Mouse (Mus musculus): Measurements from ENCODE around the gene Npas1. TPM values are rescaled to one million over a fixed set of nuclear protein-coding genes. Genes with fewer than 3 reads are reported as not detected.

The Npas1 gene
- total RNA-seq (2021) (not detected), polyA plus RNA-seq (2012; rRNA removed) (not detected in 2 replicates)
- long read RNA-seq, result 0 reads

DNA sequence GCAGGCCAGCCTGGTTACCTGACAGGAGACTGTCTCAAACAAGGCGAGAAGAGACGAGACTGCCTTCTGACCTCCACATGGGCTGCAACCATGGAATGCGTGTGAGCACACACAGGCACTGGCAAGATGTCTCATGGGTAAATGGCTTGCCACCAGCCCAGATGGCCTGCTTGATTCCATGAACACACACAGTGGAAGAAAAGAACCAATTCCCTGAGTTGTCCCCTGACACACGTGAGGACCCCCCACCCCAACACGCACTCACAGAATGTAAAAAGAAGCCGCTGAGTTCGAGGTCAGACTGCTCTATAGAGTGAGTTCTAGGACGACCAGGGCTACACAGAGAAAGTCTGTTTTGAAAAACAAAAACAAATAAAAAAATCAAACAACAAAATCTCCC, at the start of gene Npas1:
Gene Npas1, minus strand, starts transcription at position 101 of the 400 bp plus-strand sequence.
- DNase-seq, result no peak

DNA sequence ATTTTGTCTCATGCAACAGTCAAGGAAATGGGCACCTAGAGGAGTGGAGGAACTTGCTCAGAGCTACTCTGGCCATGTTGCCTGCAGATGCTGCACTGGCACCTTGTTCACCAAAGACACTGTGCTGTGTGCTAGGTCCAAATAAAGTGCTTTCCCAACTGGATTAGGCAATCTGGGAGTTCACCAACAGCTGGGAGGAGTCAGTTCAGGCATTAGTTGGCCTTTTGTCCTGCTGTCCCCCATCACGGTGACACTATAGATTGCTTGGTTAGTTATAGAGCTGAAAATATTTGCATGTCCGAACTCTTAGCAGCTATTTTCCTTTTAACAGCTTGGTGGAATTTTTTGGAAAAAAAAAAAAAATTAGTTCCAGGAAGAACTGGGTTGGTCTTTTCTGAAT, 48.5 kb upstream of the Npas1 start:
- DNase-seq, result peak; percentile 19

- DNase-seq, result no peak
Measured at GRCm38 (mm10) chr7:16525448-16525847, 47.9 kb upstream of the Npas1 start.

DNA sequence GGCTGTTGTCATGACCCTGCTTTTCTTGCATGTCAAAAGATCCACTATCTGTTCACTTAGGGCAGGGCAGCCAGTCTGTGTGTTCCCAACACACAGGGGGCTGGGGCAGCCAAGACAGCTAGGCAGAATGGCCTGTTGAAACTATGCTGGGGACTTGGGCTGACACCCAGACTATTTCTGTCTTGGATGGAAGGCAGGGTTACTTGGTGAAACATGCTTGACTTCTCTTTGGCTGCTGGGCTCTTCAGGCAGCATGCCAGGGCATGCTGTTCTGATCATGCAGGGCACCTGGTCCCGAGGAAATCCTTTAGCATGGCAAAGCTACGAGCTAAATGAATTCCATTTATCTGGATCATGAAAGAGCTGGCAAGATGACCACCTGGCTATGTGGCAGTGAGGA, 46.8 kb upstream of the Npas1 start:
- DNase-seq, result no peak

GRCm38 (mm10) chr7:16519310-16519709, 41.8 kb upstream of the Npas1 start:
- no peak for DNase-seq

GRCm38 (mm10) chr7:16517198-16517597, 39.7 kb upstream of the Npas1 start:
- no peak for DNase-seq

DNA sequence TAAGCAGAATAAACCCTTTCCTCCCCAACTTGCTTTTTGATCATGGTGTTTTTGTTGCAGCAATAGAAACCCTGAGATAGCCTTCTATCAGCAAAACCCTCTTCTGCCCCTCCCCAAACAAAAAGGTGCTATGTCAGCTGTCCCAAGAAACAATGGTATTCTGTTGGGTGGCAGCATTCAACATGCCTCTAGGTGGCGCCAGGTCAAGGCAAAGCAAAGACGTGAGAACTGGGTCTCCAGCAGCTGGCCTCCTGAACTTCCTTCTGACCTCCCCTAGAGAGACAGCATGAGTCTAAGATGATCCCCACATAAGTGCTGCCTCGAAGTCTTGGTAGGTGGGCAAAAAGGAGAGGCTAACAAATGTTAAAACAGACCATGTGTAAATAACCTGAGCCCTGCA, 29.8 kb upstream of the Npas1 start:
- DNase-seq, result peak; percentile 64

GRCm38 (mm10) chr7:16505226-16505593, 27.7 kb upstream of the Npas1 start:
- no peak for DNase-seq

GRCm38 (mm10) chr7:16504573-16505225, 27.2 kb upstream of the Npas1 start:
- DNase-seq, result peak; percentile 65

DNA sequence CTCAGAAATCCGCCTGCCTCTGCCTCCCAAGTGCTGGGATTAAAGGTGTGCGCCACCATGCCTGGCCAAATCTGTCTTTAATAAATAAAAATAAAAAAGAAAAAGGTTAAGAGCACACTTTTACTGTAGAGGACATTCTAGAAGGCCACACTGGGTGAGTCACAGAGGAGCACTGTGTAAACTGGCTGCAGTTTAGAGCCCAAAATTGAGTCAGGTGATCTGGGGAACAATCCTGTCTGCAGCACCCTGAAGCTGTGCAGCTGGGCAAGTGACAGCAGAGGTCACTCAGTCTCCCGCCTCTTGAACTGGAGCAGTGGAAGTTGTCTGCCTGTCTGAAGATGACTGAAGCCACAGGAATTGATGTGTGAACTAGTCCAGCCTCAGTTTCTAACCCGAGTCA, 24.0 kb upstream of the Npas1 start:
- DNase-seq, result peak; percentile 67

- DNase-seq, result no peak
Measured at GRCm38 (mm10) chr7:16499671-16500104, 22.2 kb upstream of the Npas1 start.

- no peak for DNase-seq
Measured at GRCm38 (mm10) chr7:16496260-16496659, 18.7 kb upstream of the Npas1 start.

DNA sequence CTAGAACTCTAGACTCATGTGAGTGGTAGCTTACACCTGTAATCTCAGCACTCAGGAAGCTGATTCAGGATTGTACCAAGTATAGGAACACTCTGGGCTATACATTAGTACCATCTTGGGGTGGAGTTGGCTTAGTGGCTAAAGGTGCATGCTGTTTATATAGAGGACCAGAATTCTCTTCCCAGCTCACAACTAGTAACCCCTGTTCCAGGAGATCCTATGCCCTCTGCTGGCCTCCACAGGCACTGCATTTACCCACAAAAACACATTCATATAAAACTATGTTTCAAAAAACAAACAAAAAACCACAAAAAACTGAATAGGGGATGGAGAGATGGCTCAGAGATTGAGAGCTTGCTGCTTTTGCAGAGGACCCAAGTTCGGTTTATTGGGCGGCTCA, 15.8 kb upstream of the Npas1 start:
- peak; percentile 32 for DNase-seq

DNA sequence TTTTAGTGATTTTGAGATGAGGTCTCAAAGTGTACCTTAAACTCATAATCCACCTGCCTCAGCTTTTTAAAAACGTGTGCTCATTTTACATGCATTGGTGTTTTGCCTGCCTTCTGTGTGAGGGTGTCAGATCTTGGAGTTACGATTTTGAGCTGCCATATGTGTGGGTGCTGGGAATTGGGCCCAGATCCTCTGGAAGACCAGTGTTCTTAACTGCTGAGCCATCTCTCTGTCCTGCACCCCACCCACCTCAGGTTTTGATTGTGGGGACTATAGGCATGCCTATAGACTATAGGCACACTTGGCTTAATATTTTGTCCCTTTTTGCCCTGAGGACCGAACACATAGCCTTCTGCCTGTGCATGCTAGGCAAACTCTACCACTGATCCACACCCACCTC, 14.7 kb upstream of the Npas1 start:
- DNase-seq, result no peak

- peak; percentile 60 for DNase-seq
Measured at GRCm38 (mm10) chr7:16491759-16492158, 14.2 kb upstream of the Npas1 start.

DNA sequence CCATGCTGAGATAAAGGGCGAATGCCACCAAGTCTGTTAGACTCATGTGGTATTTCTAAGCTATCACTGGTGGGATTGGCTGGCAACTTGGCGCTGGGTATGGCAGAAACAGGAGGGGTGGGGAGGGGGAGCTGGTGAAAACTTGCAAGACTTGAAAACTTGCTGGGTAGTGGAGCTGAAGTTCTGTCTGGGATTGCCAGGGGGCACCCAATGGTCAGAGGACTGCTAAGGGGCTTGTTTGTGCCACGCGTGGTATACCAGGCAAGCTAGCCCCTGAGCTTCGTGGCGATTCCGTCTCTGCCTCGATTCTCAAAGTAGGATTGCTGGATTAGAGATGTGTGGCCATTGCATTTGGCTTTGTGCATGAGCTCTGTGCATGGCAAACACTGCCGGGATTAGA, 12.4 kb upstream of the Npas1 start:
- peak; percentile 29 for DNase-seq

- DNase-seq, result no peak
Measured at GRCm38 (mm10) chr7:16488816-16489215, 11.3 kb upstream of the Npas1 start.

GRCm38 (mm10) chr7:16476600-16476989, 933 bp downstream of the Npas1 start:
- DNase-seq, result peak; percentile 24

DNA sequence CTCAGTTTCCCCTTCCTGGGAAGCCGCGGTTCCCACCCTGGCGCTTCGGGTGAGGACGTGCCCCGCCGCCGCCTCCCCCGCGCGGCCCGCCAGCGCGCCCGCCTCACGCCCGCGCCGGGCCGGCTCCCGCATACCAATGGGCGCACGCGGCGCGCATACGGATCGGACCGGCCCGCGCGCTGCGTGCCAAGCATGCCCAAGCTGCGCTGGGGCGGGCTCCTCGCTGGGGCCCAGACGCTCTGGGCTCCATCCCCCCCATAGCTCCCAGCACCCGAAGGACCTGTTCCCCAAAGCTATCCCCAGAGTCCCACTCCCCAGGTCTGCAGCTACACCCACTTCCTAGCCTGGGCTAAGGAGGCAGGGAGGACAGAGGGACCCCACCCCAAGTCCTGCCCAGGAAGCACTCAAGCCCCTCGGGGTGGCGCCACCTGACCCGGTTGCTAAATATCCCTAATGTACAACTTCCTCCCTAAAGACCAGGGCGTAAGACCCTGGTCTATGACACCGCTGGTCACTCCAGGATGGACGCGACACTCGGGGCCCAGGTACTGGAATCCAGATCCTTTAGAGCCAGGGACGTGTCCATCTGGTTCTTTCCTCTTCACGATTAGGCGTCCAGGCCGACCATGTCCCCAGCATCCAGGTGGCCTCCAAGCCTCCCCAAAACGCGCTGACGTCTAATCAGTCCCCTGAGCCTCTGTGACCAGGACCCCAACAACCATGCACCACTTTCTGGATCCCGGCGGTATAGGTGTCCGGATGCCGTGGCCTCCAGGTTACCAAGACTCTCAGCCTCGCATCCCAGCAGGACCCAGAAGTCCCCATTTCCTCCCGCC, 1.5 kb downstream of the Npas1 start:
- DNase-seq, result no peak

DNA sequence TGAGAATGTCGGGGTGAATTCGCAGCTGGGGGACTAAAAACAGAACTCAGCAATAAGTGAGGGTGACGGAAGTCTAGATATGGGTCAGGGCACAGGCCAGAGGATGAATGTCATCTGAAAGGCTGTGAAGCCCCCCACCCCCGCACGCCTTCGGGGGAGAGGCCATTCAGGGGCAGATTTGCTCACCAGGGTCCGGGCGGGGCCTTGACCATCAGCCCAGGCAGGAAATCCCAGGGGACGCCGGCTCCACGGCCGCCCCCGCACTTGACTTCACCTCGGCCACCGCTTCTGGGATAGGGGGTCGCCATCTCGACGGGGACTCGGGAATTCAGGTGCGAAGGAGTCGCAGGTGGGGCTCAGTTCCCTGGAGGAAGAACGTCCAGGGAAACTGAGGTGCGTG, 2.2 kb downstream of the Npas1 start:
- no peak for DNase-seq

DNA sequence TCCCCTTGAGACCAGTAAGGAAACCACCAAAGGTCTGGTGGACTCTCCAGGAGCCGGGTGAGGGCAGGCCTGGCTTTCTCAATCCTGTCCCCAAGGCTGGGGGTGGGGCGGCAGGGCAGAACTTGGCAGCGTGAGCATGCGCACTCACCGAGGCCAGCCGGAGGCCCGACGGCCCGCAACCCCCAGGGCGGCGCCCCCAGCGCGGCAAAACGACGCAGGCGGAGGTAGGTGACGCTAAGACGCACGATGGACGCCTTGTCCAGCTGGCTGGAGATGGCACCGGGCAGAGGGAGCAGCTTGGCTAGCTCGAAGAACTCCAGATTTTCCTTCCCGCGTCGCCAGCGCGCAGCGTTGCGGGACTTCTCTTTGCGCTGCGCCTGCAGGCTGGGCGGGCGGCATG, 3.1 kb downstream of the Npas1 start:
- peak; percentile 40 for DNase-seq

- no peak for DNase-seq
Measured at GRCm38 (mm10) chr7:16473847-16474246, 3.7 kb downstream of the Npas1 start.

GRCm38 (mm10) chr7:16472116-16472709, 5.3 kb downstream of the Npas1 start:
- DNase-seq, result no peak

Data from adrenal gland, adult 2 months (tissue).